Mouse (Mus musculus) c-Kit-positive CD71-negative TER-119-negative erythroid progenitor cells, embryonic 14.5 days (primary cell): ENCODE results near the gene Col6a6.
"Not testable (repeated sequence)": the region's sequence is repeated elsewhere in the genome, so short reads cannot be mapped to it uniquely, and the experiment has no call there.

Experiments
- DNase-seq: peaks from one replicate; pipeline ENCODE4 v3.0.0-alpha.2; 2013; ENCODE audit warnings: low read depth

Gene Col6a6

GRCm38 (mm10) chr9:105827791-105828385 is at the start of gene Col6a6:
Gene Col6a6, minus strand, starts transcription at chr9:105828160.
- DNase-seq, result no peak

GRCm38 (mm10) chr9:105876124-105876523 is 48.2 kb upstream of the Col6a6 start:
- no peak for DNase-seq

GRCm38 (mm10) chr9:105871643-105872042 is 43.7 kb upstream of the Col6a6 start:
- no peak for DNase-seq

GRCm38 (mm10) chr9:105857773-105858172 is 29.8 kb upstream of the Col6a6 start:
- peak; percentile 19 for DNase-seq

GRCm38 (mm10) chr9:105852778-105853065 is 24.8 kb upstream of the Col6a6 start:
- no peak for DNase-seq

GRCm38 (mm10) chr9:105852015-105852777 is 24.2 kb upstream of the Col6a6 start:
- DNase-seq, result no peak

GRCm38 (mm10) chr9:105851011-105851410 is 23.1 kb upstream of the Col6a6 start:
- no peak for DNase-seq

GRCm38 (mm10) chr9:105848396-105848795 is 20.4 kb upstream of the Col6a6 start:
- no peak for DNase-seq

- no peak for DNase-seq
These were observed 19.3 kb upstream of the Col6a6 start for GRCm38 (mm10) chr9:105847261-105847660.

GRCm38 (mm10) chr9:105841386-105841785 is 13.4 kb upstream of the Col6a6 start:
- DNase-seq, result not testable (repeated sequence)

GRCm38 (mm10) chr9:105839147-105839515 is 11.2 kb upstream of the Col6a6 start:
- no peak for DNase-seq

- no peak for DNase-seq
These were observed 10.6 kb upstream of the Col6a6 start for GRCm38 (mm10) chr9:105838396-105839146.

GRCm38 (mm10) chr9:105835587-105835986 is 7.6 kb upstream of the Col6a6 start:
- DNase-seq, result no peak

GRCm38 (mm10) chr9:105834799-105835198 is 6.8 kb upstream of the Col6a6 start:
- DNase-seq, result no peak

- no peak for DNase-seq
These were observed 3.3 kb upstream of the Col6a6 start for GRCm38 (mm10) chr9:105831291-105831690.

- no peak for DNase-seq
These were observed 798 bp downstream of the Col6a6 start for GRCm38 (mm10) chr9:105827076-105827647.

GRCm38 (mm10) chr9:105820711-105821110 is 7.2 kb downstream of the Col6a6 start:
- no peak for DNase-seq

GRCm38 (mm10) chr9:105819155-105819709 is 8.7 kb downstream of the Col6a6 start:
- DNase-seq, result no peak

GRCm38 (mm10) chr9:105814436-105814835 is 13.5 kb downstream of the Col6a6 start:
- DNase-seq, result no peak

- no peak for DNase-seq
These were observed 16.5 kb downstream of the Col6a6 start for GRCm38 (mm10) chr9:105811458-105811857.

- no peak for DNase-seq
These were observed 18.9 kb downstream of the Col6a6 start for GRCm38 (mm10) chr9:105808920-105809505.

- peak; percentile 8 for DNase-seq
These were observed 24.5 kb downstream of the Col6a6 start for GRCm38 (mm10) chr9:105803416-105803815.
